Mouse (Mus musculus) embryonic facial prominence, embryonic 13.5 days (tissue): ENCODE data around the gene Zfp384. TPM values are rescaled to one million over a fixed set of nuclear protein-coding genes. Genes with fewer than 3 reads are reported as not detected.

ENCODE experiments used
- ATAC-seq: fragments of 200-750 bp; cut with Nextera tagmentation; 2 replicates; pipeline ENCODE4 v1.8.0; 2017; ENCODE audit warnings: low read depth; ENCODE audit not compliant: insufficient number of reproducible peaks, insufficient read depth, low FRiP score, low TSS enrichment
- H3K27ac ChIP-seq: fragments of 300-500 bp; sonication (generic); 2 replicates; pipeline ENCODE4 v1.5.1; 2015; ENCODE audit warnings: moderate library complexity, mild to moderate bottlenecking, inconsistent platforms
- H3K27me3 ChIP-seq: fragments of 300-500 bp; sonication (generic); 2 replicates; pipeline ENCODE4 v1.6.1; 2015; ENCODE audit warnings: mild to moderate bottlenecking, inconsistent platforms
- H3K36me3 ChIP-seq: fragments of 300-500 bp; sonication (generic); 2 replicates; pipeline ENCODE4 v1.6.1; 2015; ENCODE audit warnings: mild to moderate bottlenecking, inconsistent platforms
- H3K4me1 ChIP-seq: fragments of 300-500 bp; sonication (generic); 2 replicates; pipeline ENCODE4 v1.6.1; 2015; ENCODE audit warnings: inconsistent platforms
- H3K4me2 ChIP-seq: fragments of 300-500 bp; sonication (generic); 2 replicates; pipeline ENCODE4 v1.6.1; 2015; ENCODE audit warnings: moderate library complexity, mild to moderate bottlenecking, inconsistent platforms
- H3K4me3 ChIP-seq: fragments of 300-500 bp; sonication (generic); 2 replicates; pipeline ENCODE4 v1.5.1; 2015; ENCODE audit warnings: mild to moderate bottlenecking, inconsistent platforms
- H3K9ac ChIP-seq: fragments of 300-500 bp; sonication (generic); 2 replicates; pipeline ENCODE4 v1.6.1; 2015; ENCODE audit warnings: mild to moderate bottlenecking, inconsistent platforms
- H3K9me3 ChIP-seq: fragments of 300-500 bp; sonication (generic); 2 replicates; pipeline ENCODE4 v1.6.1; 2016; ENCODE audit warnings: inconsistent platforms
- WGBS: fragments of 180-500 bp; shearing (Covaris S2); methylation state at CpG from one replicate; pipeline ENCODE4 v1.1.7; 2015; ENCODE audit warnings: mixed read lengths; 5-methylcytosine and 5-hydroxymethylcytosine counted together
- polyA plus RNA-seq: library from polyadenylated mRNA; unstranded; fragments of >200 nt; fragmentation: Nextera tagmentation; extraction: Ambion mirVana; gene quantifications from 2 replicates; pipeline ENCODE4 v1.2.1, GENCODE M21; 2015

Gene Zfp384
- polyA plus RNA-seq, 1 experiment from 2014 or later, result 19.9 TPM

- H3K27ac ChIP-seq, result peak overlapping the region; percentile 18; the same call in 1 of the 2 replicates
These were observed 75.5 kb downstream of the Zfp384 start for GRCm38 (mm10) chr6:125084424-125084823.

More at GRCm38 (mm10) chr6:125084424-125084823, 75.5 kb downstream of the Zfp384 start:
- WGBS, result 5% methylated on average over 4 of the region's 4 CpGs
- H3K9ac ChIP-seq, result peak overlapping the region; percentile 28; the same call in 1 of the 2 replicates
- no peak overlapping the region for H3K4me3 ChIP-seq
- H3K4me2 ChIP-seq, result no peak overlapping the region
- H3K9me3 ChIP-seq, result no peaks in the 10 kb centered on the region
- ATAC-seq, result no peak
- no peaks in the 10 kb centered on the region for H3K36me3 ChIP-seq
- no peaks in the 10 kb centered on the region; the same call in 1 of the 2 replicates for H3K27me3 ChIP-seq
- peaks cover 21% of the 10 kb centered on the region for H3K4me1 ChIP-seq

Other genes starting within 250 kb of the Zfp384 start
- gene Eno2, start 239.5 kb upstream of the Zfp384 start, polyA plus RNA-seq, result 10.7 and 10.9 TPM in 2 replicates
- gene Lrrc23, start 229.4 kb upstream of the Zfp384 start, polyA plus RNA-seq, result 0.97 and 1.3 TPM in 2 replicates
- 9.1 and 10.5 TPM in 2 replicates for gene Spsb2, start 200.5 kb upstream of the Zfp384 start, polyA plus RNA-seq
- gene Tpi1, start 194.8 kb upstream of the Zfp384 start, polyA plus RNA-seq, result 710 and 723 TPM in 2 replicates
- 149 and 163 TPM in 2 replicates for gene Usp5, start 179.7 kb upstream of the Zfp384 start, polyA plus RNA-seq
- gene Cdca3, start 179.6 kb upstream of the Zfp384 start, polyA plus RNA-seq, result 142 and 184 TPM in 2 replicates
- gene Gnb3, start 168.9 kb upstream of the Zfp384 start, polyA plus RNA-seq, result 0.25 and 0.52 TPM in 2 replicates
- 60.5 and 60.8 TPM in 2 replicates for gene P3h3, start 151.4 kb upstream of the Zfp384 start, polyA plus RNA-seq
- 2.0 and 2.4 TPM in 2 replicates for gene Gpr162, start 145.2 kb upstream of the Zfp384 start, polyA plus RNA-seq
- 0.37 TPM in 1 of 2 replicates, not detected in the other for gene Cd4, start 120.9 kb upstream of the Zfp384 start, polyA plus RNA-seq
- gene Lag3, start 97.4 kb upstream of the Zfp384 start, polyA plus RNA-seq, result 2.9 and 3.7 TPM in 2 replicates
- gene Ptms, start 89.0 kb upstream of the Zfp384 start, polyA plus RNA-seq, result 327 and 349 TPM in 2 replicates
- 342 and 360 TPM in 2 replicates for gene Mlf2, start 77.8 kb upstream of the Zfp384 start, polyA plus RNA-seq
- 124 and 138 TPM in 2 replicates for gene Cops7a, start 43.6 kb upstream of the Zfp384 start, polyA plus RNA-seq
- 10.0 TPM in 2 replicates for gene Pianp, start 12.5 kb upstream of the Zfp384 start, polyA plus RNA-seq
- 164 and 187 TPM in 2 replicates for gene Ing4, start 30.6 kb downstream of the Zfp384 start, polyA plus RNA-seq
- gene Acrbp, start 40.5 kb downstream of the Zfp384 start, polyA plus RNA-seq, result 21.7 and 22.7 TPM in 2 replicates
- gene Lpar5, start 58.8 kb downstream of the Zfp384 start, polyA plus RNA-seq, result 0.59 and 0.97 TPM in 2 replicates
- gene Chd4, start 86.8 kb downstream of the Zfp384 start, polyA plus RNA-seq, result 83.3 and 91.2 TPM in 2 replicates
- 62.5 and 69.3 TPM in 2 replicates for gene Nop2, start 122.8 kb downstream of the Zfp384 start, polyA plus RNA-seq
- 15.5 and 17.6 TPM in 2 replicates for gene Iffo1, start 136.1 kb downstream of the Zfp384 start, polyA plus RNA-seq
- 1,482 and 1,867 TPM in 2 replicates for gene Gapdh, start 157.3 kb downstream of the Zfp384 start, polyA plus RNA-seq
- 150 and 163 TPM in 2 replicates for gene Ncapd2, start 182.6 kb downstream of the Zfp384 start, polyA plus RNA-seq
- gene Mrpl51, start 182.7 kb downstream of the Zfp384 start, polyA plus RNA-seq, result 216 and 218 TPM in 2 replicates
- gene Vamp1, start 206.4 kb downstream of the Zfp384 start, polyA plus RNA-seq, result 4.3 and 4.4 TPM in 2 replicates
- gene Tapbpl, start 222.7 kb downstream of the Zfp384 start, polyA plus RNA-seq, result 2.8 and 3.5 TPM in 2 replicates
- 1.7 and 2.8 TPM in 2 replicates for gene Cd27, start 227.9 kb downstream of the Zfp384 start, polyA plus RNA-seq